Mouse (Mus musculus) megakaryocyte progenitor cell, adult 5-6 weeks (primary cell): Measurements from ENCODE around the gene Mrpl38. TPM values are rescaled to one million over a fixed set of nuclear protein-coding genes. Genes with fewer than 3 reads are reported as not detected.
"Not testable (repeated sequence)": the region's sequence is repeated elsewhere in the genome, so short reads cannot be mapped to it uniquely, and the experiment has no call there.

Experiments
- ATAC-seq: replicated peaks from 2 replicates; pipeline ENCODE4 v1.8.0; 2016; ENCODE audit warnings: mild to moderate bottlenecking, moderate TSS enrichment, inconsistent platforms; ENCODE audit not compliant: poor library complexity
- total RNA-seq, 2 experiments: library from RNA; stranded (forward) in 1 of 2; stranded (reverse) in 1 of 2; fragments of 157-497, 149-512 nt in 1 of 2; fragments of 200-1000 nt in 1 of 2; gene quantifications; 2 replicates each; pipeline versions ENCODE4 v1.2.3 to v1.2.4; 2015 to 2017

Mrpl38 gene
- total RNA-seq, 2 experiments from 2014 or later, result 24.9 to 47.0 TPM

DNA sequence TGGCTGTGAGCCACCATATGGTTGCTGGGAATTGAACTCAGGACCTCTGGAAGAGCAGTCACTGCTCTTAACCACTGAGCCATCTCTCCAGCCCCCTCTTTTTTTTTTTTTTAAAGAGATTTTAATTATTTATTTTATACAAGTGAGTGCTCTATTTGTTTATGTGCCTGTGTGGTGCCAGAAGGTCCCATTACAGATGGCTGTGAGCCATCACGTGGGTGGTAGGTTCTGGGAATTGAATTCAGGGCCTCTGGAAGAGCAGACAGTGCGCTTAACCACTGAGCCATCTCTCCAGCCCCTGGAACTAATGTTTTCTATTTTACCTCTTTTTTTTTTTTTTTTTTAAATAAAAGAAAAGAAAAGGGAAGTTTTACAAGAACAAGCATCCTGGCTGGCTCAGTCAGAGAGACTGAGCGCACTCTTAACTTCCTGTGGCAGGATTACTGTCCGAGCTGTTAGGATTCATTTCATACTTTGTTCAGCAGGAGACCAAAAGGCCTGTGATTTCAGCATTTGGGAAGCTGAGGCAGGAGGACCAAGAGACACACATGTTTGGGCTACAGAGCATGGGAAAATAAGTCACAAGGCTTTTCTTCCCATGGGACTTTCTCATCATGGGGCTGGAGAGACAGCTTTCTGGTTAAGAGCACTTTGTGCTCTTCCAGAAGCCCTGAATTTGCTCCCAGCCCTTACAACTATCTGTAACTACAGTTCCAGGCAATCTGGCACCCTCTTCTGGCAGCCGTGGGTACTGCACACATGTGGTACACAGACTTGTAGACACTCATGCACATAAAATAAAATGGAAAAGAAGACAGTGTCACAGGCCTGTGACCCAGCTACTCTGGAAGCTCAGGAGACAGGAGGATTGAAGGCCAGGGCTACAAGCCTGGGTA, 42.2 kb downstream of the Mrpl38 start:
- ATAC-seq, result peak; percentile 45; the same call in 1 of the 2 replicates

DNA sequence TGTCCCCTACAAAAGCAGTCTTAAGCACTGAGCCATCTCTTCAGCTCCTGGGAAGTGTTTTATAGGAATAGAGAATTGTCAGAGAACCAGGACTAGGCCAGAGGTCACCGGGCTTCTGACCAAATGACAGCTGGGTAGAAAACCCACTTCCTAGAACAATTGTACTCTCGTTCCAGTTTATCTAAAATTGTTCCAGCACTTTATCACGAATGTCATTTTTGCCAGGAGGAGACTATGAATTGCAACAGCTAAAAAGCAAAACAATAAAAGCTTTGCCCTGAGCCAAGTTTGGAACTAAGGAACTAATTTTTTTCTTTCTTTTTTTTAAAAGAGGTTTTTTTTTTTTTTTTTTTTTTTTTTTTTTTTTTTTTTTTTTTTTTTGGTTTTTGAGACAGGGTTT, 43.1 kb downstream of the Mrpl38 start:
- no peak for ATAC-seq

DNA sequence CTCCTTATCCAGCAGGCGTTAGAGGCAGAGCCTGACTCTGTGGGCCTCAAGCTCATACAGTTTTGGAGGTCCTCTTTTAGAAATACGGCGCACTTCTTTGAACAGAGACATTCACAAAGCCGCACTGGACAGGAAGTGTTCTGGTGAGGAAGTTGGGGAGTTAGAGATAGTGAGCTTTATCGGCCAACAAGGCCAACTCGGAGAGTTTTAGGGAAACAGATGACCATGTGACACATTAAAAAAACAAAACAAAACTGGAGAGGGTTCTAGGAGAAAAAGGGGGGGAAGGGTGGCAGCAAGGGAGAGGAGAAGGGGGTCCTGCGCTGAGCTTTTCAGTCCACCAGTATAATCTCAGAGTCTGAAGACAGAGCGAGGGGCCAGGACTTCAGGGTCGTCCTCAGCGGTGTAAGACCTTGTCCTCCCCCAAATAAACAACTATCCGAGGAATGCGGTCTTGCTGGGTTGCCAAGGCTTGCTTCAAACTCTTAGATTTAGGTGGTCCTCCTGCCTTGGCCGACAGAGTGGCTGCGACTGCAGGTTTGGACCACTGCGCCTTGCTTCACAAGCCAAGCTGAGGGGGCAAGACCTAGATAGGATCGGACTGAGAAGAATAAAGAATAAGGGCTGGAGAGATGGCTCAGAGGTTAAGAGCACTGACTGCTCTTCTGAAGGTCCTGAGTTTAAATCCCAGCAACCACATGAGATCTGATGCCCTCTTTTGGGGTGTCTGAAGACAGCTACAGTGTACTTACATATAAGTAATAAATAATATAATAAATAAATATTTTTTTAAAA, 44.7 kb downstream of the Mrpl38 start:
- ATAC-seq, result peak; percentile 67

DNA sequence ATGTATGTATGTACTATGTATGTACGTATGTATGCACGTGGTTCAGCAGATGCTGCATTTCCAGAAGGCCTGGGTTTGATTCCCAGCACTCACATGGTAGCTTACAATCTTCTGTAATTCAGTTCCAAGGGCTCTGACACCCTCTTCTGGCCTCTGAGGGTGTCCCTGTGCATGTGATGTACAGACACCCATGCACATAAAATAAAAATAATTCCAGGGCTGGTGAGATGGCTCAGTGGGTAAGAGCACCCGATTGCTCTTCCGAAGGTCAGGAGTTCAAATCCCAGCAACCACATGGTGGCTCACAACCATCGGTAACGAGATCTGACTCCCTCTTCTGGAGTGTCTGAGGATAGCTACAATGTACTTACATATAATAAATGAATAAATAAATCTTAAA, 45.7 kb downstream of the Mrpl38 start:
- not testable (repeated sequence) for ATAC-seq

DNA sequence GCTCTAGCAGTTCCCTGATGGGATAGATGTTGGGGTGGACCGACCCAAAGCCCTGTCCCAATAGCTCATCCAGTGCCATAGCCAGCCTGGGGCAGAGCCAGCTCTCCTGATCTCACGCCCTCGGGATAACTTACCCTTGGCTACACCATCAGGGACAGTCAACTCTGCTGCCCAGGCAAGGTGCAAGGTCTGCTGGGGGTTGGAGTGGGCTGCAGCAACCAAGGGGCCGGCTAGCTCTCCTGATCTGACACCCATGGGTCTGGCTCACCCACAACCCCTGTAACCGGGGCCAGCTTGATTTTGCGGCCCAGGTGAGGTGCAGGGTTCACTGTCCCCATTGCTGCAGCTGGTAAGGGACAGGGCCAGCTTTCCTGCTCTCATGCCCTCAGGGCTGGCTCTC, 47.1 kb downstream of the Mrpl38 start:
- ATAC-seq, result no peak

DNA sequence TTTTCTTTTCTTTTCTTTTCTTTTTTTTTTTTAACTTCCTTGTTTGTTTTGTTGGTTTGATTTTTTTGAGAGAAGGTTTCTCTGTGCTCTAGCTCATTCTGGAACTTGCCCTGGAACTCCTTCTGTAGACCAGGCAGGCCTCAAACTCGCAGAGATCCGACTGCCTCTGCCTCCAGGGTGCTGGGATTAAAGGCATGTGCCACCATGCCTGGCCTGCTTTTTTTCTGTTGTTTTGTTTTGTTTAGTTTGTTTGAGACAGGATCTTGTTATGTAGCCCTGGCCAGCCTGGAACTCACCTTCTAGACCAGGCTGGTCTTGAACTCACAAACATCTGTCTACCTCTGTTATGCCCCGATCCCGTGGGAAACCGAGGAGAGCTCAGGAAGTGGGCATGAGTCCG, 49.1 kb downstream of the Mrpl38 start:
- ATAC-seq, result no peak

DNA sequence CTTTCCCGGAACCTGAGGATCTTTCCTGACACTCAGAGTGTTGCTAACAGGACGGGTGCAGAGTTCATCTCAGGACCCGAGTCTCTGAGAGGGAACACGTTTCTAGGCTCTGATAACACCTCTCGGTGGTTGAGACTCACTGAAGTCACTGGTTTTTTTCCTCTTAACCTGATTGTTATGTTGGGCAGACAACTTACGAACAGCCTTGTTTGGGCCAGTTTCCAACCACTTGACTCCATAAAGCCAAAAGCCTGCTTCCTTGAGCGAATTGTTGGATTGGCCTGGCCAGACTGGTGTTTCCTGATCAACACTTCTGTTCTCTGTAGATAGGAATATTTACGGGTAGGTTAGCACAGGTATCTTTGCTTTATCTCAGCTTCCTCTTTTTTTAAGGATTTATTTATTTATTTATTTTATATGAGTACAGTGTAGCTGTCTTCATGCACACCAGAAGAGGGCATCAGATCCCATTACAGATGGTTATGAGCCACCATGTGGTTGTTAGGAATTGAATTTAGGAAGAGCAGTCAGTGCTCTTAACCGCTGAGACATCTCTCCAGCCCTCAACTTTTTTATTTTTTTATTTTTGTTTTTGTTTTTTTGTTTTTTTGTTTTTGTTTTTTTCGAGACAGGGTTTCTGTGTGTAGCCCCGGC, 49.8 kb downstream of the Mrpl38 start:
- ATAC-seq, result peak; percentile 9; the same call in 1 of the 2 replicates

DNA sequence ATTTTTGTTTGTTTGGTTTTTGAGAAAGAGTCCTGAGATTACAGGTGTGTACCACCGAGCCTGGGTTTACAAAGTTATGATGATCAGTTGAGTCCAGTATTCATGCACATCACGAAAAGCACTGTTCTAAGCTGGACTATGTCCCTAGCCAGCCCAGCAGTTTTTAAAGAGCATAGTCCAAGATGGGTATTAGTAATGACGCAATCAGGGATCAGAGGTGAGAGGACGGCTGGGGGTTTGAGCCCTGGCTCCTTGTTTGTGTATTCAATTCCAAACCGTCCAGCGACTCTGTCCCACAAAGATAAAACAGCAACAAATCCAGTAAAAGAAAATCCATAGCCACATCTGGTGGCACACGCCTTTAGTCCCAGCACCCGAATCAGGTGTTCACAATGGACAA, 50.5 kb downstream of the Mrpl38 start:
- no peak for ATAC-seq

DNA sequence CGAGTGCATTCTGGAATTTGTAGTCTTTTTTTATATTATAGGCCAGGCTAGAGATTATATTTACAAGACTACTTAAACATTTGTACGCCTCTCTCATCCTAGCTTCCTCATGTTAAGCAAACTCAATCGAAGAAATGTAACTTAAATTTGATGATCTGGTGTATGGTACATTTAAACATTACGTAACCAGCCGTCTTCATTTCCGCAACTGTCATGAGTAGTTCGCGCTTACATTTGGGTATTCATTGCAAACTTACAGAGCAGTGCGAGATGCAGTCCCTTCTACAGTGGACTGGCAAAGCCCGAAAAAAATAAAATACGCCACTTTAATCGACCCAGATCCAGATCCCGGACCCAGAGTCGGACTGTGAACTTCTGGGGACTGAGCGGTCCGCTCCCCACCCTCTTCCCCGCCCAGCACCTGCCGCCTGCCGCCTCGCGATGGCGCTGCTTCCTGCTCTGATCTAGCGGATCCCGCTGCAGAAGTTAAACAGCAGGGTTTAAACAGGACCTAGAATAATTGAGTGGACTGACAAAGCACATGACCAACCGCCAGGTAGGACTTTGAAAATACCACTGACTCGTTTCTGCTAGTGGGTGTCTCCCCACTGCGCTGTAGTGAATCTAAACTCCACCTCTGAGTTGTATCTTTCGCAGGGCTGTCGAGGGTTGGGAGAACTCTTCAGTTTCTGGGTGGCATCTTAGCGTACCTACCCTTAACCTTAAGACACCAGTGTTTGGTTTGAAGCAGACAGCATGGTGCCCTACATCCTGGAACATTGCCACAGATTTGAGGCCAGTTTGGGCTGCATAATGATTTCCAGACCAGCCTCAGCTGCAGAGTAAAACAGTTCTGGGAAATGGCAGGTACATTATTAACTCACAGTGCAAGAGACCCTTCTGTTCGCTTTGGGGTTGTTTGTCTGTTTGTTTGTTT, 51.2 kb downstream of the Mrpl38 start:
- ATAC-seq, result peak; percentile 58

DNA sequence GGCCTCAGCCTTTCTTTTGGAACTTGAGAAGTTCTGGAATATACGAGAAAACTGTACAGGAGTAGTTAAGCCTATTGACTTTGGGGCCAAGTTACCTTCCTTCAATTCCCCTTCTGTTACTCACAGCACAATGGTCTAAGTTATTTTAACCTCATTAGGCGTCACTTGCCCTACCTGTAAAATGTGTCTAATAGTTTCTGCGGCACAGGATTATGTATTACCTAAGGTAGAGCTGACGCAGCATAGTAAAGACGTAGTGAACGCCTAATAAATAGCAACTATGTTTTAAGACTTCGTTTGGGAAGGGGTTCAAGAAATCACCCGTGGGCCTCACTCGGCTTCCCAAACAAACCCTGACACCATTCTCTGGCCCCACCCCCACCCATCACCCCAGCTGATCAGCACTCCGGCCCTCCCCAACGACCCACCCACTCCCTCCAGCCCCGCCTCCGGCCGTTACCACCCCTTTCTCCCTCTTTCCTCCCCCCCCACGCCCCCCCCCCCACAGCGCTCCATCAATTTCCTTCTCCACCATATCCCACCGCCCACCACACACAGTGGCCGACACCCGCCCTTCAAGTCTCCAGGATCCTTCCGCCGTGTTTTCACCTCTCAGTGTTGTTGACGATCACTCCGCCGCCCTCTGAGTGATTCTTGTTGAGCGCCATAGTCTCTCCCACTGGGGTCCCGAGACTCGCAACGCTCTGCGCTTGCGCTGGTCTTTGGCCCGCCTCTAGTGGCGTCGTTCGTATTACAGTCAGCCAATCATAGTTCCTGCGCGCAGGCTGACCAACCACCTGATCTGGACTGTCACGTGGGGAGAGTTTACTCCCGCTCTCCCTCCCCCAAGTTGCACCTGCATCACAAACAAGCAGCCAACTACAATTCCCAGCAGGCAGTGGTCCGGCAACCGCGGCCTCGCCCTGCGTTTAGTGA, 52.1 kb downstream of the Mrpl38 start, which contains the start of gene Wbp2:
Gene Wbp2, minus strand, starts transcription at position 738 of the 936 bp plus-strand sequence.
- peak; percentile 87 for ATAC-seq

DNA sequence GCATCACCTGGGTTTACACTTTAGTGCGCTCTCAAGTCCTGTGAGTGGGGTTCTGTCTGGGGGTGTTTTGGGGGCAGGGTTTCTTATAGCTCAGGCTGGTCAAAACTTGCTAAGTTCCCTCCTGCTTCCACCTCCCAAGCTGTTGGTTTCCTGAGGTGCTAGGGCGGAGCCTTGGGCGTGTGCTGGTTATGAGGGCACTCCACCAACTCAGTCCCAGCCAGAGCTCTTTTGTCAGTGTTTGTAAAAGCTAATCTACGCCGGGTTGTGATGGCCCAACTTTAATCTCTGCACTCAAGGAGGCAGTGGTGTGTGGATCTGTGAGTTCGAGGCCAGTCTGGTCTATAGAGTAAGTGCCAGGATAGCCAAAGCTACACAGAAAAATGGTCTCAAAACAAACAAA, 54.5 kb downstream of the Mrpl38 start:
- peak; percentile 8; the same call in 1 of the 2 replicates for ATAC-seq

DNA sequence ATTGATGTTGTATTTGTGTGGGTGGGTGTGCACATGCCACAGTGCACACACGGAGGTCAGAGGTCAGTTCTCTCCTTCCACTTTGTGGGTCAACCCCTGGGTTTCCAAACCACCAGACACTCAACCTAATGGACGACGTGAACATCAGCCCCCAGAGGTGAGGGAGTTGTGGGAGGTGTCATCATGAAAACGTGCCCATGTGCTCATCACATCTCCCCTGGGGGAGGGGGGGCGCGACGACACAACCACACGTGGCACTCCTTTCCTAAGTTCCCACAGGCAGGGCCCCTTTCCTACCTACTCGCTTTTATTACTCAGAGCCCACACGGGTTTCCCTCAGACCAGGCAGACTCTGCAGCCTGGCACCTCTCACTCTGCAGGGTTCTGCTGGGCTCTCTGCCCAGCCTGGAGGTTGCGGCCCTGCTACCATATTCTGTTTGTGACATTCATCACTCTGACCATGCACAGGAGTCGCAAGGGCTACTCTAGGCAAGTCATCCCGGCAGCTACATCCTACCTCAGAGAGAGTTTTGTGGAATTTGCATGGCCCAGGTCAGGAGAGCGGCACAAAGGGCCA, 55.5 kb downstream of the Mrpl38 start:
- ATAC-seq, result no peak

Other genes with a start within 250 kb of the Mrpl38 start
- gene Smim5, start 238.9 kb downstream of the Mrpl38 start, total RNA-seq (2015), result 4.9 and 8.7 TPM in 2 replicates
- gene Smim5, start 238.9 kb downstream of the Mrpl38 start, total RNA-seq (2017), result 2.8 and 8.2 TPM in 2 replicates
- 0.57 and 1.0 TPM in 2 replicates for gene Smim6, start 226.9 kb downstream of the Mrpl38 start, total RNA-seq (2015)
- gene Smim6, start 226.9 kb downstream of the Mrpl38 start, total RNA-seq (2017), result 0.37 and 1.2 TPM in 2 replicates
- 19.1 and 24.5 TPM in 2 replicates for gene Sap30bp, start 205.6 kb downstream of the Mrpl38 start, total RNA-seq (2015)
- 155 and 199 TPM in 2 replicates for gene Sap30bp, start 205.6 kb downstream of the Mrpl38 start, total RNA-seq (2017)
- gene Recql5, start 205.4 kb downstream of the Mrpl38 start, total RNA-seq (2015), result 12.3 and 23.3 TPM in 2 replicates
- gene Recql5, start 205.4 kb downstream of the Mrpl38 start, total RNA-seq (2017), result 16.0 and 17.7 TPM in 2 replicates
- 0.05 and 0.15 TPM in 2 replicates for gene Itgb4, start 164.2 kb downstream of the Mrpl38 start, total RNA-seq (2015)
- 0.17 TPM in 1 of 2 replicates, not detected in the other for gene Itgb4, start 164.2 kb downstream of the Mrpl38 start, total RNA-seq (2017)
- gene Galk1, start 126.1 kb downstream of the Mrpl38 start, total RNA-seq (2015), result 29.4 and 29.8 TPM in 2 replicates
- gene Galk1, start 126.1 kb downstream of the Mrpl38 start, total RNA-seq (2017), result 46.5 and 52.7 TPM in 2 replicates
- gene H3f3b, start 110.9 kb downstream of the Mrpl38 start, total RNA-seq (2015), result 714 and 817 TPM in 2 replicates
- gene H3f3b, start 110.9 kb downstream of the Mrpl38 start, total RNA-seq (2017), result 751 and 801 TPM in 2 replicates
- 13.7 and 15.3 TPM in 2 replicates for gene Unk, start 108.5 kb downstream of the Mrpl38 start, total RNA-seq (2015)
- gene Unk, start 108.5 kb downstream of the Mrpl38 start, total RNA-seq (2017), result 14.2 and 18.7 TPM in 2 replicates
- 13.6 and 15.8 TPM in 2 replicates for gene Unc13d, start 60.9 kb downstream of the Mrpl38 start, total RNA-seq (2015)
- gene Unc13d, start 60.9 kb downstream of the Mrpl38 start, total RNA-seq (2017), result 15.5 and 26.1 TPM in 2 replicates
- 42.4 and 56.5 TPM in 2 replicates for gene Wbp2, start 51.9 kb downstream of the Mrpl38 start, total RNA-seq (2015)
- gene Wbp2, start 51.9 kb downstream of the Mrpl38 start, total RNA-seq (2017), result 15.6 and 22.8 TPM in 2 replicates
- 0.59 and 1.9 TPM in 2 replicates for gene Trim47, start 11.7 kb downstream of the Mrpl38 start, total RNA-seq (2015)
- 1.0 and 1.3 TPM in 2 replicates for gene Trim47, start 11.7 kb downstream of the Mrpl38 start, total RNA-seq (2017)
- 13.8 and 16.2 TPM in 2 replicates for gene Trim65, start 7.7 kb downstream of the Mrpl38 start, total RNA-seq (2015)
- gene Trim65, start 7.7 kb downstream of the Mrpl38 start, total RNA-seq (2017), result 6.2 and 7.7 TPM in 2 replicates
- 9.6 and 10.0 TPM in 2 replicates for gene Fbf1, start 29.3 kb upstream of the Mrpl38 start, total RNA-seq (2015)
- 14.2 and 23.8 TPM in 2 replicates for gene Fbf1, start 29.3 kb upstream of the Mrpl38 start, total RNA-seq (2017)
- 63.8 and 66.9 TPM in 2 replicates for gene Ten1, start 60.0 kb upstream of the Mrpl38 start, total RNA-seq (2015)
- gene Ten1, start 60.0 kb upstream of the Mrpl38 start, total RNA-seq (2017), result 21.4 and 41.1 TPM in 2 replicates
- 16.2 and 17.0 TPM in 2 replicates for gene Acox1, start 60.2 kb upstream of the Mrpl38 start, total RNA-seq (2015)
- 15.6 and 15.9 TPM in 2 replicates for gene Acox1, start 60.2 kb upstream of the Mrpl38 start, total RNA-seq (2017)
- 0.05 and 0.24 TPM in 2 replicates for gene Evpl, start 99.2 kb upstream of the Mrpl38 start, total RNA-seq (2015)
- 1.2 and 2.0 TPM in 2 replicates for gene Evpl, start 99.2 kb upstream of the Mrpl38 start, total RNA-seq (2017)
- 59.1 and 65.6 TPM in 2 replicates for gene Srp68, start 135.3 kb upstream of the Mrpl38 start, total RNA-seq (2015)
- 63.1 and 67.3 TPM in 2 replicates for gene Srp68, start 135.3 kb upstream of the Mrpl38 start, total RNA-seq (2017)
- not detected in 2 replicates for gene Galr2, start 142.1 kb upstream of the Mrpl38 start, total RNA-seq (2015)
- gene Galr2, start 142.1 kb upstream of the Mrpl38 start, total RNA-seq (2017), result not detected in 2 replicates
- 29.1 and 44.3 TPM in 2 replicates for gene Exoc7, start 168.4 kb upstream of the Mrpl38 start, total RNA-seq (2015)
- gene Exoc7, start 168.4 kb upstream of the Mrpl38 start, total RNA-seq (2017), result 21.7 and 22.1 TPM in 2 replicates
- not detected in 2 replicates for gene Foxj1, start 196.5 kb upstream of the Mrpl38 start, total RNA-seq (2015)
- not detected in 2 replicates for gene Foxj1, start 196.5 kb upstream of the Mrpl38 start, total RNA-seq (2017)